Mouse (Mus musculus): ENCODE data around the gene Gm4565. TPM values are rescaled to one million over a fixed set of nuclear protein-coding genes. Genes with fewer than 3 reads are reported as not detected.
"Not testable (repeated sequence)": the region's sequence is repeated elsewhere in the genome, so short reads cannot be mapped to it uniquely, and the experiment has no call there.

Gene Gm4565
- polyA plus RNA-seq (2015; fragmentation: Nextera tagmentation; extraction: Ambion mirVana), result not detected in 2 replicates

DNA sequence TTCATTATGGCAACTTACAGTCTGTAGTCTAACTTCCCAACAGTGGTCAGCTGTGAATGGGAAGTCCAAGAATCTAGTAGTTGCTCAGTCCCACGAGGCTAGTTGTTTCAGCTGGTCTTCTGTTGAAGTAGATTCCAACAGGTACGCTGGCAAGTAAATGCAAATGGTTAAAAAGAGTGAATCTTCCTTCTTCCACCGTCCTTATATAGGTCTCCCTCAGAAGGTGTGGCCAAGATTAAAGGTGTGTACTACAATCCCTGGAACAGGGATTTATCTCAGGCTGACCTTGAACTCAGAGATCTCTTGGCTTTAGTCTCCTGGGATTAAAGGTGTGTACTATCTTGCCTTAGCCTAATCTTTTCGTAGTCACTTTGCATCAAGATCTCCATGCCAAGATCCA lies at the start of gene Gm4565:
TSS of gene Gm4565 (minus strand) at position 101 of the 400 bp plus-strand sequence.
- H3K36me3 ChIP-seq (replicated peaks); H3K4me1 ChIP-seq; H3K9ac ChIP-seq; H3K27me3 ChIP-seq (replicated peaks); H3K4me2 ChIP-seq; H3K4me3 ChIP-seq; H3K9me3 ChIP-seq; H3K27ac ChIP-seq; ATAC-seq (replicated peaks): not testable (repeated sequence)
- WGBS, result 82% methylated on average over 2 of the region's 4 CpGs

DNA sequence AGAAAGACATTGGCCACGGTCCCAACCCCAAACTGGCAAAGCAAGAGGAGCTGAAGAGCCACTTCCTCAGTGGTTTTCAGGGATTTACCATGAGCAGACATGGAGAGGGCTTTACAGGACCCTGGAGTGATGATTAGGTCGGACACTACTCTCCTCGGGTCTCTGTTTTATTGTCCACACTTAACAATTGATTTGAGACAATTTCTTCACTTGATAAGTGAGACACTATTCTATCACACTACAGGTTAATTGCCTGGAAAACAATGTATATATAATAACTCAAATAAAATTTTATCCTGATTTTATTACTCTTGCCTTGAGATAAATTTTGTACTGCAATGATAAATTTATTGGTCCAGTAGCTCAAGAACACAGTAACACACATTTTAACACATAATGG lies 22.7 kb downstream of the Gm4565 start, which contains the start of gene Gm4201:
TSS of gene Gm4201 (minus strand) at position 101 of the 400 bp plus-strand sequence.
- H3K9ac ChIP-seq; ATAC-seq (replicated peaks); H3K4me2 ChIP-seq; H3K4me1 ChIP-seq; H3K9me3 ChIP-seq; H3K27ac ChIP-seq; H3K36me3 ChIP-seq (replicated peaks); H3K4me3 ChIP-seq; H3K27me3 ChIP-seq (replicated peaks): not testable (repeated sequence)
- WGBS, result no CpG with 5 or more reads among the region's 3 CpGs

DNA sequence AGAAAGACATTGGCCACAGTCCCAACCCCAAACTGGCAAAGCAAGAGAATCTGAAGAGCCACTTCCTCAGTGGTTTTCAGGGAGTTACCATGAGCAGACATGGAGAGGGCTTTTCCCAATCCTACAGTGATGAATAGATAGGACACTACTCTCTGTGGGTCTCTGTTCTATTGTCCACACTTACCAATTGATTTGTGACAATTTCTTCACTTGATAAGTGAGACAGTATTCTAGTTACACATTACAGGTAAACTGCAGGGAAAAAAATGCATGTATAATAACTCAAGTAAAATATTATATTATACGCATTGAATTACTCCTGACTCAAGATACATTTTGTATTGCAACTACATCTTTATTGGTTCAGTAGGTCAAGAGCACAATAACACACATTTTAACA lies 53.1 kb downstream of the Gm4565 start, which contains the start of gene Gm8677:
TSS of gene Gm8677 (minus strand) at position 101 of the 400 bp plus-strand sequence.
- not testable (repeated sequence) for H3K9me3 ChIP-seq; H3K4me3 ChIP-seq; H3K27ac ChIP-seq; H3K27me3 ChIP-seq (replicated peaks); H3K36me3 ChIP-seq (replicated peaks); H3K9ac ChIP-seq; H3K4me1 ChIP-seq; H3K4me2 ChIP-seq; ATAC-seq (replicated peaks)
- WGBS, result no CpG with 5 or more reads among the region's 1 CpGs

Other genes with a start within 250 kb of the Gm4565 start
- not detected in 2 replicates for gene Gm8660, start 217.1 kb downstream of the Gm4565 start, polyA plus RNA-seq (2015; fragmentation: Nextera tagmentation; extraction: Ambion mirVana)
- gene Vmn1r148, start 174.5 kb downstream of the Gm4565 start, polyA plus RNA-seq (2015; fragmentation: Nextera tagmentation; extraction: Ambion mirVana), result not detected in 2 replicates
- not detected in 2 replicates for gene Vmn1r149, start 149.9 kb downstream of the Gm4565 start, polyA plus RNA-seq (2015; fragmentation: Nextera tagmentation; extraction: Ambion mirVana)
- gene Gm10665, start 124.1 kb downstream of the Gm4565 start, polyA plus RNA-seq (2015; fragmentation: Nextera tagmentation; extraction: Ambion mirVana), result not detected in 2 replicates
- not detected in 2 replicates for gene Vmn1r151, start 88.4 kb downstream of the Gm4565 start, polyA plus RNA-seq (2015; fragmentation: Nextera tagmentation; extraction: Ambion mirVana)
- not detected in 2 replicates for gene Vmn1r152, start 65.2 kb downstream of the Gm4565 start, polyA plus RNA-seq (2015; fragmentation: Nextera tagmentation; extraction: Ambion mirVana)
- gene Gm8677, start 53.2 kb downstream of the Gm4565 start, polyA plus RNA-seq (2015; fragmentation: Nextera tagmentation; extraction: Ambion mirVana), result not detected in 2 replicates
- not detected in 2 replicates for gene Gm4201, start 22.8 kb downstream of the Gm4565 start, polyA plus RNA-seq (2015; fragmentation: Nextera tagmentation; extraction: Ambion mirVana)
- not detected in 2 replicates for gene Vmn1r155, start 69.9 kb upstream of the Gm4565 start, polyA plus RNA-seq (2015; fragmentation: Nextera tagmentation; extraction: Ambion mirVana)
- not detected in 2 replicates for gene Gm8693, start 104.2 kb upstream of the Gm4565 start, polyA plus RNA-seq (2015; fragmentation: Nextera tagmentation; extraction: Ambion mirVana)
- not detected in 2 replicates for gene Gm4567, start 131.6 kb upstream of the Gm4565 start, polyA plus RNA-seq (2015; fragmentation: Nextera tagmentation; extraction: Ambion mirVana)
- not detected in 2 replicates for gene Vmn1r157, start 173.6 kb upstream of the Gm4565 start, polyA plus RNA-seq (2015; fragmentation: Nextera tagmentation; extraction: Ambion mirVana)
- gene Vmn1r158, start 202.7 kb upstream of the Gm4565 start, polyA plus RNA-seq (2015; fragmentation: Nextera tagmentation; extraction: Ambion mirVana), result not detected in 2 replicates

Data from midbrain, embryonic 15.5 days (tissue).